Mouse (Mus musculus) adrenal gland, adult 18-20 months (tissue): ENCODE results near the gene Srm. TPM values are rescaled to one million over a fixed set of nuclear protein-coding genes. Genes with fewer than 3 reads are reported as not detected.
A peak's percentile ranks its signal among the peaks of the same experiment; 100 is the strongest.

Experiments used
- DNase-seq, 2 experiments: peaks; one replicate each; pipeline ENCODE4 v3.0.0; 2021 to 2022; ENCODE audit warnings: low spot score in 2 of 2
- long read RNA-seq, 2 experiments: library from polyadenylated mRNA; stranded (forward); transcript quantifications; one replicate each; pipeline ENCODE4 v2.0.0; 2021
- total RNA-seq, 2 experiments: library from RNA; stranded (reverse); gene quantifications; 1 replicate in 1 of 2; 2 replicates in 1 of 2; pipeline ENCODE4 v1.2.3; 2021

Srm gene
- total RNA-seq: 10 to 100 TPM; 53.3 to 73.6 TPM
- long read RNA-seq, experiment 1, transcript Srm-201 (7 exons, 1,338 nt): major isoform, 35 of 46 reads
- long read RNA-seq, experiment 1, partial matches to known transcripts: 6 of 46 reads
- long read RNA-seq, experiment 1, other reads (novel, unspliced or antisense): 5 of 46 reads
- long read RNA-seq, experiment 2, transcript Srm-201 (7 exons, 1,338 nt): major isoform, 75 of 105 reads
- long read RNA-seq, experiment 2, partial matches to known transcripts: 25 of 105 reads
- long read RNA-seq, experiment 2, other reads (novel, unspliced or antisense): 5 of 105 reads

GRCm38 (mm10) chr4:148591171-148591630, at the start of gene Srm:
TSS of gene Srm (plus strand) at chr4:148591503.
- DNase-seq: peak; percentile 92 to 95

GRCm38 (mm10) chr4:148549106-148549505, 42.2 kb upstream of the Srm start:
- DNase-seq: no peak

GRCm38 (mm10) chr4:148557766-148558165, 33.5 kb upstream of the Srm start:
- no peak for DNase-seq

- DNase-seq: peak; percentile 87 to 89
These were observed 32.9 kb upstream of the Srm start, which contains the start of gene Exosc10 for GRCm38 (mm10) chr4:148558297-148559000. TSS of gene Exosc10 (plus strand) at chr4:148558429.

- DNase-seq: no peak
These were observed 28.6 kb upstream of the Srm start for GRCm38 (mm10) chr4:148562676-148563075.

GRCm38 (mm10) chr4:148563595-148563994, 27.7 kb upstream of the Srm start:
- DNase-seq: no peak

GRCm38 (mm10) chr4:148570138-148570537, 21.2 kb upstream of the Srm start:
- DNase-seq: no peak

- DNase-seq: no peak
These were observed 20.5 kb upstream of the Srm start for GRCm38 (mm10) chr4:148570693-148571295.

- no peak for DNase-seq
These were observed 18.1 kb upstream of the Srm start for GRCm38 (mm10) chr4:148573222-148573621.

- DNase-seq: no peak
These were observed 10.5 kb upstream of the Srm start for GRCm38 (mm10) chr4:148580765-148581164.

GRCm38 (mm10) chr4:148581422-148581821, 9.9 kb upstream of the Srm start:
- DNase-seq: no peak

GRCm38 (mm10) chr4:148583257-148583656, 8.0 kb upstream of the Srm start:
- DNase-seq: no peak

GRCm38 (mm10) chr4:148586648-148587047, 4.7 kb upstream of the Srm start:
- no peak for DNase-seq

- no peak for DNase-seq
These were observed 2.5 kb upstream of the Srm start for GRCm38 (mm10) chr4:148588793-148589192.

- DNase-seq: no peak
These were observed 1.7 kb upstream of the Srm start for GRCm38 (mm10) chr4:148589565-148589964.

- no peak for DNase-seq
These were observed 707 bp upstream of the Srm start for GRCm38 (mm10) chr4:148590421-148591170.

GRCm38 (mm10) chr4:148591637-148592380, 506 bp downstream of the Srm start:
- peak in 1 of 2 experiments; percentile 34 for DNase-seq

GRCm38 (mm10) chr4:148593996-148594395, 2.7 kb downstream of the Srm start:
- DNase-seq: no peak

- no peak for DNase-seq
These were observed 4.6 kb downstream of the Srm start for GRCm38 (mm10) chr4:148595916-148596315.

GRCm38 (mm10) chr4:148596731-148597130, 5.4 kb downstream of the Srm start:
- no peak for DNase-seq

GRCm38 (mm10) chr4:148598826-148599225, 7.5 kb downstream of the Srm start:
- DNase-seq: no peak
